Mouse (Mus musculus) T-helper 2 cell (primary cell): ENCODE results near the gene Tmsb10.

ENCODE experiments used
- in situ Hi-C: fragments of 300-600 bp; cut with MboI, MseI; formaldehyde crosslinking; loops from one replicate; pipeline ENCODE4 v1.15.1; 2025; ENCODE audit warnings: high pct_unique_total_duplicates

Tmsb10 gene

DNA sequence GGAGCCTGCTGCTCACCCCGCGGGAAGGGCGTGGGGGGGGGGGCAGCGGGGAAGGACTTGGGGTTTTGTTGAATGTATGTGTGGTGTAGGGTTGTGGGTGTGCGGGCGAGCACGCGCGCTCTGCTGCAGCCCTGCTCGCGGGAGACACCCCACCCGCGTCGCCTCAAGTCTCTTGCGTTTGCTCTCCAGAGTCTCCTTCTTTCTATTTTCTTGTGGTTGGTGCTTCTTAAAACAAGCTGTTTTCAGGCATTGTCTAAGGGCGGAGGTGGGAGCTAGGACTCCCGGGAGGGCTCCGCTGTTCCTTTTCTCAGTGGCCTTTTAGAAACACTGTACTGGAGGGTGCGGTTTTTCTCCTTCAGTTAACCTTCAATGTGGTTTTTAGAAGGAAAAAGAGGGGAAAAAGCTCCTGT, at the start of gene Tmsb10:
Gene Tmsb10, minus strand, starts transcription at position 87 of the 410 bp plus-strand sequence.
- in situ Hi-C loops = no loop called here

- in situ Hi-C loops = loop anchor here (5.0 kb wide), 1 partner anchor 61 kb away; no protein-coding TSS in a partner anchor
Observed at GRCm38 (mm10) chr6:73003601-73004000, 45.1 kb upstream of the Tmsb10 start.

DNA sequence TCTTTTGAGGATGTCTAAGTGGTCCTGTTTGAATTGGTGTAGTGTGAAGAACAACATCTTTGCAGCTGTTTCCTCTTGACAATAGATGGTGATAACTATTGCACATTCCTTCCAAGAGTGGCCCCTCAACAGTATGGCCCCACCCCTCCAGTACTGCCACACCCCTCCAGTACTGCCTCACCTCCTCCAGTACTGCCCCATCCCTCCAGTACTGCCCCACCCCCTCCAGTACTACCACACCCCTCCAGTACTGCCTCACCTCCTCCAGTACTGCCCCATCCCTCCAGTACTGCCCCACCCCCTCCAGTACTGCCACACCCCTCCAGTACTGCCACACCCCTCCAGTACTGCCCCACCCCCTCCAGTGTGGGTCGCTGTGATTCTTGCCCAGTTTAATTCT, 43.8 kb upstream of the Tmsb10 start:
- in situ Hi-C loops = loop anchor here (5.0 kb wide), 1 partner anchor 60 kb away; no protein-coding TSS in a partner anchor

DNA sequence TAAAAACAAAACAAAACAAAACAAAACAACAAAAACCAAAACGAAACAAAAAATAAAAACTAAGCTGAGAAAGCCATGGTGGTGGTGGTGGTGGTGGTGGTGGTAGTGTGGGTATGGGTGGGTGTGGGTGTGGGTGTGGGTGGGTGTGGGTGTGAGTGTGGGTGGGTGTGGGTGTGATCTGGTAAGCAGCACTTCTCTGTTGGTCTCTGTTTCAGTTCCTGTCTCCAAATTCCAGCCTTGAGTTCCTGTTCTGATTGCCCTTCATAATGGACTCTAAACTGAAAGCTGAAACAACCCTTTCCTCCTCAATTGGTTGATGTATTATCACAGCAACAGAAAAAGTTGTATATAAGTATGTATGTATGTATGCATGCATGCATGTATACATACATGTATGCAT, 40.3 kb upstream of the Tmsb10 start:
- in situ Hi-C loops = no loop called here

GRCm38 (mm10) chr6:72993688-72994082, 35.1 kb upstream of the Tmsb10 start:
- in situ Hi-C loops = no loop called here

DNA sequence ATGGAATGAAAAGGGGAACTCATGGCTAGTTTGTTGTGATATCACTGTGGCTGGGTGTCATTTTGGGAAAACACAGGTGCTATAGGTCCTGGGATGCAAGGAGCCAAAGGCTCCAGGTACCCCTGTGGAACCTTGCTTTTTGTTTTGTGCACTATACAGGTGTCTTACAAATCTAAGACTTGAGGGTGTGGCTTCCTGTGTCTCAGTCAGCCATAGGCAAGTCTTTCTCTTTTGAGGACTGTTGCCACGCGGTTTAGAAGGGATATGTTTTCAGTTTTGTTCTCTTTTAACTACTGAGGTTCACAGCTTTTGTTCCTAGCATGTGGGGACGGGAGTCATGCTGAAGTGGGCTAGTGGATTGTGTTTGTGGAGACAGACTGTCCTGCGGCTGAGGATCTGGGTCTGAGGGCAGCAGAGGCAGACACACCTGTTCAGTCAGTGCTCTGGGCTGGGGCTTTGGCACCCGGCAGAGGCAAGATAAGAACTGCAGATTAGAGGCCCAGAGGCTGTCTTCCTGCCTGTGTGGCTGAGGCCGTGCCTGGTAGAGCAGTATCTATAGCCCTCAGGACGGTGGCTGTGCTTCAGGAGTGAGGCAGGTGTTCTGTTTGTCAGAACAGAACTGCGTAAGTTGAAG, 34.6 kb upstream of the Tmsb10 start:
- in situ Hi-C loops = no loop called here

- in situ Hi-C loops = no loop called here
Observed at GRCm38 (mm10) chr6:72990206-72990605, 31.7 kb upstream of the Tmsb10 start.

GRCm38 (mm10) chr6:72989028-72989736, 30.6 kb upstream of the Tmsb10 start:
- in situ Hi-C loops = no loop called here

DNA sequence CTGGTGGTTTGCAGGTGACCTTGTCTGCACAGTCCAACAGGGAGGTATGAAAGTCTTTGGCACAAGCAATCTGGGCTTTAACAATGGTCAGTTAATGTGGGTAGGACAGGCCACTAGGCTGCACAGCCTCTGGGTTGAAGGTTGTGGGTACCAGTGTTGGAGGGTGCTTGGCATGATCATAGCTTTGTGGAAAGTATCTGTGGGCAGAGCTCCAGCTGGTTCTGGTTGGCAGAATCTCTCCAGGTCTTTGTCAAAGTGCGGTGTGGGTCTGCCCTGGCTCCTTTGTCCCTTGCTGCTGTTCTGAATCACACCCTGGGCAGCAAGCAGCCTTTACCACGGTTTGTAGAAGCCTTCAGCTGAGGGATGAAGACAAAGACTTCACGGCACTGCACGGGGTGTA, 24.0 kb upstream of the Tmsb10 start:
- in situ Hi-C loops = no loop called here

DNA sequence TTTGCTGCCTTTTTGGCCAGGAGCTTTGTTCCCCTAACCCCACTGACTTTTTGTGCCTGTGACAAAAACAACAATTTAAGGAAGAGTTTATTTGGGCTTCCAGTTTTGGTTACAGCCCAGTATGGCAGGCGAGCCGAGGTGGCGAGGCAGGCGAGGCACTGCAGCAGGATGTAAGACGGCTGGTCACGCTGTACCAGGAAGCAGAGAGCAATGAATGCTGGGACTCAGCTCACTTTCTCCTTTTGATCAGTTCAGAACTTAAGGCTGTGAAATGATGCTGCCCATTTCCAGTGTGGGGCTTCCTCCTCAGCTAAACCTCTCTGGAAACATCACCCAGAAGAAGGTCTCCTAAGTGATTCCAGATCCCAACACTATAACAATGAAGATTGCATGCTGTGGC, 23.3 kb upstream of the Tmsb10 start:
- in situ Hi-C loops = no loop called here

DNA sequence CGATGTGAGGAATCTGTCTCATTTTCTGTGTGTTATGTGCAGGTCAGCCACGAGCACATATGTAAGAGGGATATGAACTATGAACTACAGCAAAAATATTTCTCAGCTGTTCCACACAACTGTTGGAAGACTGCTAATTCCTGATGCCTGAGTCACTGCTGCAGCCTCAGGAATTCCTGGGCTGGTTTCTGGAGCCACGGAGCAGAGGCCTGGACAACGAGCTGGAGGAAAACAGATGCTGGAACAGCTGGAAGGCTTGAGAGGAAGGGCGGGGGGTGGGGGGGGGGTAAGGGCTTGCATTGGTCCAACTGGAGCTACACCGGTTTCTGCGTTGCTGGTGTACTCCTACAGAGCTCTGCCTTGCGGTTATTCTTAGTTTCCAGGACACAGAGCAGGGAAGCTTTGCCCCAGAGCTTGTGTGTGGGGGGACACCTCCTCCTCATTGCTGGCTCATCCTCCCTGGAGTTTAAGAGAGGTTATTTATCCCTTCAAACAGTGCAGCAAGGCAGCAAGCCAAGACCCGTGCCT, 22.6 kb upstream of the Tmsb10 start:
- in situ Hi-C loops = no loop called here

DNA sequence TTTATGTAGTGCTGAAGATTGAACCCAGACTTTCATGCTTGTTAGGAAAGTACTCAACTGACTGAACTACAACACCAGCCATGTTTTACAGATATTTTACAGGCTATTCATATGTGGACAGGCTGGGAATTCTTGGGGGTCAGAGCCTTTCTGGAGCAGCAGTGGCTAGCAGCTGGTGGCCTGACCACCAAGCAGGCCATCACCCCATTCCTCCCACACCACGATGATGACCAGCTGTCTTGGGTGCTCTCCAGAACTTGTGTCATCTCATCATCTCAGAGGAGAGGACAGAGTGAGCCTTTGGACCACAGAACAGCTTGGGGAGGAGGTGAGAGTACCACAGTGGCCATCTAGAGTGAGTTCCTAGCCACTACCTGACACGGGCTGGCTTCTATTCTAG, 18.3 kb upstream of the Tmsb10 start:
- in situ Hi-C loops = no loop called here

DNA sequence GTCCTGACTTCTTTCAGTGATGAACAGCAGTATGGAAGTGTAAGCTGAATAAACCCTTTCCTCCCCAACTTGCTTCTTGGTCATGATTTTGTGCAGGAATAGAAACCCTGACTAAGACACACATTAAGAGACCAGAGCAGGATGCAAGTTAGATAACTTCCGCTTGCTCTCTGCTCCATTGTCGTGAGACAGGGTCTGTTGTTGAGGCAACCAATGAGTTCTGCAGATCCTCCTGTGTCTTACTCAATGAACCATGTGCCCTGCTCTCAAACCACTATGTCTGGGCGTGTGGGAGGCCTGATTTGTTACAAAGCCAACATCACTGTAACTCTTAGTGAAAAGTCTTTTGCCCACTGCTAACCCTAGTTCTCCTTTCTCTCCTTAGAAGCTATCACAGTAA, 12.5 kb upstream of the Tmsb10 start:
- in situ Hi-C loops = no loop called here

- in situ Hi-C loops = no loop called here
Observed at GRCm38 (mm10) chr6:72969787-72970186, 11.2 kb upstream of the Tmsb10 start.

DNA sequence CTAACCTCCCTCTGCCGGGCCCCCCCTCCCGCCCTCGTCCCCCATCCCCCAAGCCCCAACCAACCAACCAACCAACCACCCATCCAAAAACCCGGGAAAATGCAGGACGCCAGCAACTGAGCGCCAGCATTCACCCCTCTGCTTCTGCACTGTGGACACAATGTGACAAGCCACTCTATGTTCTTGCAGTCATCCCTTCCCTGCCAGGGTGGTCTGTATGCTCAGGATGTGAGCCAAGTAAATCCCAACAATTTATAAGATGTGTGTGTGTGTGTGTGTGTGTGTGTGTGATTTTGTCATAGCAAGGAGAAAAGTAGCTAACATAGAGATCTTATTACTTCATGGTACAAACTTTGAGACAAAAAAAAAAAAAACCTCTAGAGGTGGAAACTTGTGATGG, 6.7 kb upstream of the Tmsb10 start:
- in situ Hi-C loops = no loop called here

GRCm38 (mm10) chr6:72962281-72962741, 3.8 kb upstream of the Tmsb10 start:
- in situ Hi-C loops = no loop called here

- in situ Hi-C loops = no loop called here
Observed at GRCm38 (mm10) chr6:72961603-72962002, 3.1 kb upstream of the Tmsb10 start.

DNA sequence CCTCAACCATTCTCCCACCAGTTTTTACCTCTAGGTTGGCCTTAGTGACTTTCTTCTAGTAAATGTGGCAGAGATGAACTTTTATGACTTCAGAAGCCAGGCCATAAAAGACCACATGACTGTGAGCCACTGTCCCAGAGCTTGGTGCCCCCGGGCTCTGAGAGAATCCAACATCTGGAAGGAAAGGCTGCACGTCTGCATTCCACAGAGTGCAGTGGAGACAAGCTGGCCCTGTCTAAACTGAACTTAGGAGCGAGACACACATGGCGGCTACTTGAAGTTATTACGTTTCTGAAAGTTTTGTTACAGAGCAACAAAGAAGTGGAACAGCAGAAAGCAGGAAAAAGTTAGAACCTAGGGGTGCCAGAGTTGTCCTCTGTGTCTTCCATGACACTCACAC, 2.1 kb upstream of the Tmsb10 start:
- in situ Hi-C loops = no loop called here

DNA sequence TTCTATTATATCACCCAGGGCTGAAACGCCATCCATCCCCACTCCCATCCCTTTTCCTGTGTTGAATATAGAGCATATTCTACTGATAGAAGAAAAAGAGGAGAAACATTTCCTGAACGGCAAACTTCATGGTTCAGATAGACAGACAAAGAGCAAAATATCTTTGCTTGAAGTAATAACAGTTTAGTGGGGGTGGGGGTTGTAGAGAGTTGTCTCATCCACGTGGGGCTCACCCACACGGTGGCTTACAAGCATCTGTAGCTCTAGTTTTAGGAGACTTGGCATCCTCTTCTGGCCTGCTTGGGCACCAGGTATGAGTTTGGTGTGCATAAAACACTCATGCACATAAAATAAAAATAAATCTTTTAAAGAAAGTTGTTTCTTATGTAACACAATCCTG, 627 bp upstream of the Tmsb10 start:
- in situ Hi-C loops = no loop called here

- in situ Hi-C loops = no loop called here
Observed at GRCm38 (mm10) chr6:72957676-72958641, 589 bp downstream of the Tmsb10 start.

- in situ Hi-C loops = no loop called here
Observed at GRCm38 (mm10) chr6:72957093-72957435, 1.5 kb downstream of the Tmsb10 start.
